Mouse (Mus musculus) limb, embryonic 14.5 days (tissue): ENCODE measurements around the gene S100a4. TPM values are rescaled to one million over a fixed set of nuclear protein-coding genes. Genes with fewer than 3 reads are reported as not detected.

ENCODE experiments used
- ATAC-seq: fragments of 200-750 bp; cut with Nextera tagmentation; 2 replicates; pipeline ENCODE4 v1.8.0; 2017; ENCODE audit warnings: low read depth, moderate number of reproducible peaks, moderate TSS enrichment; ENCODE audit not compliant: low FRiP score
- DNase-seq: peaks from one replicate; pipeline ENCODE4 v3.0.0-alpha.2; 2015; ENCODE audit warnings: low spot score
- H3K27ac ChIP-seq: fragments of 300-500 bp; sonication (generic); replicated peaks from 2 replicates; pipeline ENCODE4 v1.5.1; 2014; ENCODE audit warnings: low read depth, mild to moderate bottlenecking, low read length, moderate library complexity, mixed read lengths
- H3K27me3 ChIP-seq: fragments of 300-500 bp; sonication (generic); 2 replicates; pipeline ENCODE4 v1.6.1; 2014; ENCODE audit warnings: low read length, mixed read lengths; ENCODE audit not compliant: control insufficient read depth, insufficient read depth
- H3K36me3 ChIP-seq: fragments of 300-500 bp; sonication (generic); 2 replicates; pipeline ENCODE4 v1.6.1; 2014; ENCODE audit warnings: mild to moderate bottlenecking, low read length, moderate library complexity, mixed read lengths; ENCODE audit not compliant: control insufficient read depth, insufficient read depth
- H3K4me1 ChIP-seq: fragments of 300-500 bp; sonication (generic); 2 replicates; pipeline ENCODE4 v1.6.1; 2014; ENCODE audit warnings: antibody characterized with exemption, low read length, mixed read lengths; ENCODE audit not compliant: control insufficient read depth, insufficient read depth
- H3K4me2 ChIP-seq: fragments of 300-500 bp; sonication (generic); replicated peaks from 2 replicates; pipeline ENCODE4 v1.6.1; 2014; ENCODE audit warnings: low read depth, mild to moderate bottlenecking, low read length, moderate library complexity; ENCODE audit not compliant: severe bottlenecking
- H3K4me3 ChIP-seq: fragments of 300-500 bp; sonication (generic); replicated peaks from 2 replicates; pipeline ENCODE4 v1.5.1; 2014; ENCODE audit warnings: low read length
- H3K9ac ChIP-seq: fragments of 300-500 bp; sonication (generic); 2 replicates; pipeline ENCODE4 v1.6.1; 2014; ENCODE audit warnings: mild to moderate bottlenecking, low read depth, low read length, moderate library complexity; ENCODE audit not compliant: severe bottlenecking
- H3K9me3 ChIP-seq: fragments of 300-500 bp; sonication (generic); 2 replicates; pipeline ENCODE4 v1.6.1; 2016; ENCODE audit warnings: low read length; ENCODE audit not compliant: control insufficient read depth
- POLR2A ChIP-seq: fragments of 200-500 bp; IDR thresholded peaks from 2 replicates; pipeline ENCODE4 v1.8.0; 2012; ENCODE audit warnings: inconsistent platforms, mild to moderate bottlenecking, moderate library complexity, borderline replicate concordance; ENCODE audit not compliant: insufficient read depth, insufficient read length; ENCODE audit errors: extremely low read depth
- WGBS: fragments of 180-500 bp; shearing (Covaris S2); extraction: QIAGEN DNeasy Blood & Tissue Kit; methylation state at CpG from one replicate; pipeline ENCODE4 v1.1.7; 2014; 5-methylcytosine and 5-hydroxymethylcytosine counted together
- polyA plus RNA-seq, 2 experiments: library from polyadenylated mRNA; depleted of rRNA in 1 of 2; stranded (reverse) in 1 of 2; unstranded in 1 of 2; fragments of >200 nt; fragmentation: Nextera tagmentation in 1 of 2; extraction: Ambion mirVana in 1 of 2; gene quantifications; 2 replicates each; pipeline versions ENCODE4 v1.2.1 to v1.2.3; 2012 to 2014

S100a4 gene
- 18.0 and 26.2 TPM in 2 replicates for polyA plus RNA-seq (2012; rRNA removed)
- 17.9 and 18.0 TPM in 2 replicates for polyA plus RNA-seq (2014; fragmentation: Nextera tagmentation; extraction: Ambion mirVana)

DNA sequence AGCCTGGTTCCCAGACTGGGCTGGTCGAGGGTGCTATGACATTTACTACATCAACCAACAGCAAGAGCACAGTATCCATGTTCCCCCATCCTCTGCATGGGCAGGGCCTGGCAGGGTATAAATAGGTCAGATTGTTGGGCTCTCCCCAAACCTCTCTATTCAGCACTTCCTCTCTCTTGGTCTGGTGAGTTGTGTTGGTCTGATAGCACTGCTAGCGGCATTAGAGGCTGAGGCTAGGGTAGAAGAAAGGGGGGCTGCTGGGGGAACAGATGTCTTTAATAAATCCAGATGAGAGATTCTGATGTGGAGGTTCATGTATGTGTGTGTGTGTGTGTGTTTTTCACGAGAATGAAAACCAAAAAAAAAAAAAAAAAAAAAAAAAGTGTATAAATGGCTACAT lies at the start of gene S100a4:
TSS of gene S100a4 (plus strand) at position 149 of the 400 bp plus-strand sequence.
- Histone ChIP-seq H3K4me2 (no peak within 1 kb of the TSS), H3K4me1 (peaks cover 39% of the 10 kb centered on the region), H3K9me3 (no peaks in the 10 kb centered on the region), H3K9ac (no peak within 1 kb of the TSS), H3K36me3 (no peaks in the 10 kb centered on the region), H3K27me3 (no peaks in the 10 kb centered on the region), H3K27ac (peak within 1 kb of the TSS; percentile 84), H3K4me3 (no peak within 1 kb of the TSS)
- DNase-seq (peak; percentile 68), ATAC-seq (peak; percentile 64)
- no peak for TF ChIP-seq POLR2A
- 36% methylated on average over 3 of the region's 3 CpGs for WGBS

DNA sequence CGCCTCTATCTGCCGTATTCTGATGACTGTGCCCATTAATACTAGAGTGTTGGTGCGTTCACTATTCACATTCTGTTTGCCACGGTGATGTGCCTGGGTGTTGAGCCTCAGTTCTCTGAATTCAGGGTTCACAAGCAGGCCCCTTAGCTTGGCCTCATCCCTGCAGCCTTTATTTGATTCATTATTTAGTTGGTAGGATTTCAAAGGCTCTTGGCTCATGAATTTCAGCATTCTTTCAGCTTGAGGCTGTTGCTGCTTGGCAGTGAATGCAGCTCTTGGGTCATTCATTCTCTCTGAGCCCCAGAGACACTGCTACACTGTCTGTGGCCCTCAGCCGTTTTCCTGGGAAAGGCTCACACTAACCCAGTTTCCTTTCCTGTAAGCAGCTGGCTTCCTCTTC lies 47.6 kb upstream of the S100a4 start:
- Histone ChIP-seq H3K27ac (no peak overlapping the region), H3K4me1 (no peaks in the 10 kb centered on the region), H3K27me3 (no peaks in the 10 kb centered on the region), H3K36me3 (no peaks in the 10 kb centered on the region), H3K9me3 (no peaks in the 10 kb centered on the region), H3K9ac (no peak overlapping the region), H3K4me2 (no peak overlapping the region), H3K4me3 (no peak overlapping the region)
- DNase-seq (peak; percentile 53), ATAC-seq (no peak)
- TF ChIP-seq POLR2A: no peak
- WGBS: 59% methylated on average over 5 of the region's 5 CpGs

DNA sequence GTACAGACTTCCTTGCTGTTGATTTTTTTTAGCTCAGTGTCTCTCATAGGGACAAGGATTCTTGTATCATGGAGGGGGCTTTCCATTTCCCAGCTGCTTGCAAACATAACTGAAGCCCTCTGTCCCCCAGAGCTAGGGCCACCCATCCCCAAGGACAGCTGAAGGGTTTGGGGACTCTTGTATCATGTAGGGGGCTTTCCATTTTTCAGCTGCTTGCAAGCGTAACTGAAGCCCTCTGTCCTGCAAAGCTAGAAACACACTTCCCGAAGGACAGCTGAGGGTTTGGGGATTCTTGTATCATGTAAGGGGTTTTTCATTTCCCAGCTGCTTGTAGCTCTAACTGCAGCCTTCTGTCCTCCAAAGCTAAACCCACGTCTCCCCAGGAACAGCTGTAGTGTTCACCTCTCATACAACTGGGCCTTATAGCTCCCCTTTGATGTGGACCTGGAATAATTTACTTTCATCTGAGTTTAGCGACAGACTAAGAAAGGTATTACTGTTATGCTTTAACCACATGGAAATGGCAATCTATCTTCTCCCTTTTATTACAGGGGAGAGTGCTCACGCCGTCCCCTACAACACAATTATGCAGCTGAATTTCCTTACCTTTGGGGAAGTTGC lies 43.5 kb upstream of the S100a4 start, which contains the start of gene S100a3:
TSS of gene S100a3 (plus strand) at position 571 of the 621 bp plus-strand sequence.
- no peak for TF ChIP-seq POLR2A
- H3K4me3 ChIP-seq: no peak within 1 kb of the TSS
- H3K4me2 ChIP-seq: no peak within 1 kb of the TSS
- 59% methylated on average over 6 of the region's 6 CpGs for WGBS
- peak; percentile 21 for DNase-seq
- no peaks in the 10 kb centered on the region for H3K27me3 ChIP-seq
- no peaks in the 10 kb centered on the region for H3K36me3 ChIP-seq
- ATAC-seq: peak; percentile 86
- no peaks in the 10 kb centered on the region for H3K4me1 ChIP-seq
- H3K27ac ChIP-seq: no peak within 1 kb of the TSS
- H3K9me3 ChIP-seq: no peaks in the 10 kb centered on the region
- no peak within 1 kb of the TSS for H3K9ac ChIP-seq

DNA sequence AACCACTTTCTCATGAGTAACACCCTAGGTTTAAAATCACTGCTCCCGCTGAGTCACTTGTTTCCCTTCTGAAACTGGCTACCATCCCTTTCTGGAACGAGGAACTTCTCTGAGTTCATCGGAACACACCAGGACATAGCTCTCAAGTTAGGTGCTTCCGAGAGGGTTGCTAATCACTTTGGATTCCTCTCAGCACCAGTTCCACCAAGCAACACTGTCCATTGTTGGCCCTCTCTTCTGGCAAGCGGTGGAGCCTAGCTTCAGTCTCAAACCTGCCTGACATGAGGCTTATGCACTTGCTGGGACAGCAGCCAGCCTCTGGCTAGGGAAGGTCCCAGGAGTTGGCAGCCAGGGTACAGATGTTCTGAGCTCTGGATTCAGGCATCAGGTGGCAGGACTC lies 28.9 kb upstream of the S100a4 start:
- H3K4me1 ChIP-seq: peaks cover 4% of the 10 kb centered on the region; the same call in 1 of the 2 replicates
- H3K9me3 ChIP-seq: no peaks in the 10 kb centered on the region
- no peak for TF ChIP-seq POLR2A
- no peak overlapping the region for H3K9ac ChIP-seq
- H3K4me3 ChIP-seq: no peak overlapping the region
- no peaks in the 10 kb centered on the region for H3K27me3 ChIP-seq
- no peak overlapping the region for H3K27ac ChIP-seq
- DNase-seq (no peak), ATAC-seq (no peak)
- 85% methylated on average over 5 of the region's 5 CpGs for WGBS
- no peaks in the 10 kb centered on the region for H3K36me3 ChIP-seq
- H3K4me2 ChIP-seq: no peak overlapping the region

DNA sequence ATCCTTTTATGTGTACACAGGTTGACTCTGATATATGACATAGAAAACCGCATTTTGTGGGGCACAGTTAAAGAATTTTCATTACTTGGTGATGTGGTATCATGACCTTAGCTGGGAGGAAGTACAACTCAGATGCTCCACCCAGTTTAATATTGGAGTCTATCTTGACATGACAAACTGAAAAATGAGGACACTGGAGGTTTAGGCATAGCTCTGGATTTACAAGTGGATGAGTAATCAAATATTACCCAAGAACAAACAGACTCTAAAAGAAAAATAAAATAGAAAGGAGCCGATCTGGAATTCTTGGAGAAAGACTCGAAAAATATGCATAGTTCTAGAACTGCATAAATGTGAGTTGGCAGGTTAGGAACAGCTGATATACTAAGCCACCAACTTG lies 28.3 kb upstream of the S100a4 start:
- WGBS: 83% methylated on average over 3 of the region's 3 CpGs
- TF ChIP-seq POLR2A: no peak
- Histone ChIP-seq H3K36me3 (no peaks in the 10 kb centered on the region), H3K27me3 (no peaks in the 10 kb centered on the region), H3K9ac (no peak overlapping the region), H3K9me3 (no peaks in the 10 kb centered on the region), H3K4me1 (peaks cover 4% of the 10 kb centered on the region; the same call in 1 of the 2 replicates), H3K4me3 (no peak overlapping the region), H3K27ac (no peak overlapping the region), H3K4me2 (no peak overlapping the region)
- ATAC-seq: no peak
- no peak for DNase-seq
